Mouse (Mus musculus): ENCODE data around the gene Atg9a. TPM values are rescaled to one million over a fixed set of nuclear protein-coding genes. Genes with fewer than 3 reads are reported as not detected.
"Not testable (repeated sequence)": the region's sequence is repeated elsewhere in the genome, so short reads cannot be mapped to it uniquely, and the experiment has no call there.

Atg9a gene
- 23.7 and 28.3 TPM in 2 replicates for polyA plus RNA-seq (2015; fragmentation: Nextera tagmentation; extraction: Ambion mirVana)

DNA sequence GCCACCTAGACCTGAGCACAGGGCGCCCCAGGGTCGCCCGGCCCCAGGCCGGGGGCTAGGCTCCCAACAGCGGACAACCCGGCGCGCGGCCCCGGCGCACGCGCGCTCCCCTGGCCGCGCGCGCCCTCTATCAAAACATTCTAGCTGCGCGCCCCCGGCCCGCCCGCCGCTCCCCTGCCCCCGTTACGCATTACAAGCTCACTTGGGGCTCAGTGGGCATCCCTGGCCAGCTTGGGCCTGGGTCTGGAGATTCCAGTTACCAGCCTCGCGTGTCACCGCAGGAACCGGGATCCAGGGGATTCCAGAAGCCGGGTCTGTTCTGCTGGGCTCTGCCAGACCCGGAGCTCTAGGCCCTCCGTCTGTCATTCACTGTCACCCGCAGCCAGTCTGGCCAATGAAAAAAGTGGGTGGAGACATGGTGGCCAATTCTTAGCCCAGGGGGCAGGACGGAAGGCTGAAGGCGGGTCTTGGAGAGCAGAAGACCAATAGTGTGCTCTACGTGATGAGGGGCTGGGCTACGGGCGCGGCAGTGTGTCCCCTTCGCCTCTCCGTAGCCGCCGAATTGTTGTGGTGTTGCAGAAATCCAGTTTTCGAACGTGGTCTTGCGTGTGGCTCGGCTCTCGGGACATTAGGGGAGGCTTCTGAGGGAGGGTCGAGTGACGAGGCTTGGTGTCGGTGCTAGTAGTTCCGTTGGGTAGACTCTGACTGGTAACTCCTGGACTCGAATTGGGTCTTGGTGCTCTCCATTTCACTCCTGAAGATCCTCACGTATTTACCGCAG lies at the start of gene Atg9a, which contains the start of gene Ankzf1:
Gene Atg9a (minus strand): TSS at position 575 of the 781 bp plus-strand sequence.
Gene Ankzf1 (plus strand): TSS at position 530 of the 781 bp plus-strand sequence.
- Histone ChIP-seq H3K9ac (replicated peaks; ENCODE audit: low read depth) (peak within 1 kb of the TSS; percentile 96), H3K4me3 (ENCODE audit: low read depth, low read length) (peak within 1 kb of the TSS; percentile 88), H3K27ac (ENCODE audit: low read length) (peak within 1 kb of the TSS; percentile 94), H3K36me3 (ENCODE audit: insufficient read depth, low read length) (peaks cover 13% of the 10 kb centered on the region; the same call in 1 of the 2 replicates), H3K4me1 (ENCODE audit: insufficient read depth, low read depth, low read length) (peaks cover 10% of the 10 kb centered on the region; the same call in 1 of the 2 replicates), H3K9me3 (ENCODE audit: low read length) (no peaks in the 10 kb centered on the region), H3K4me2 (replicated peaks; ENCODE audit: low read depth, low read length) (peak within 1 kb of the TSS; percentile 67), H3K27me3 (replicated peaks; ENCODE audit: insufficient read depth, low read length) (no peaks in the 10 kb centered on the region)
- peak; percentile 99 for ATAC-seq
- TF ChIP-seq EP300 (IDR thresholded peaks at IDR 0.05) (peak; percentile 53; the same call in 1 of the 2 replicates), CTCF (IDR thresholded peaks at IDR 0.05) (peak; percentile 17; the same call in 1 of the 2 replicates)
- WGBS = 1% methylated on average over 55 of the region's 56 CpGs
- DNase-seq (ENCODE audit: low spot score) = peak; percentile 100

DNA sequence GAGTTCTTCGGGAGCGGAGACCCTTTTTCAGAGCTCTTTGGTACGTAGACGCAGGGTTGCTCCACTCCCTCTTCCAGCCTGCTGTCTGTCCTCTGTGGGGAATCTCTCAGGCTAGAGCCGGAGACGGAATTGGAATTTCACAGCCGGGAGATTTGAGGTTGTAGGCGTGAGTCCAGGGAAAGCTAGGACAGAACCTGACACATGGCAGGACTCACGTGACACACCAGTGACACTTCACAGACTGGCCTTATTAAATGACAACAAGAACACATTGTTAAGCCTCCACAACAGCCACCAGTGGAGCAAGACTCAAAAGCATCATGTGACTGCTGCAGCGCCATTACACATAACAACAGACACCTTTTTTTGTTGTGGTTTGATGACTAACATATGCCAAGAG lies 47.6 kb upstream of the Atg9a start:
- WGBS = 83% methylated on average over 10 of the region's 10 CpGs
- no peak overlapping the region for H3K27ac ChIP-seq (ENCODE audit: low read length)

DNA sequence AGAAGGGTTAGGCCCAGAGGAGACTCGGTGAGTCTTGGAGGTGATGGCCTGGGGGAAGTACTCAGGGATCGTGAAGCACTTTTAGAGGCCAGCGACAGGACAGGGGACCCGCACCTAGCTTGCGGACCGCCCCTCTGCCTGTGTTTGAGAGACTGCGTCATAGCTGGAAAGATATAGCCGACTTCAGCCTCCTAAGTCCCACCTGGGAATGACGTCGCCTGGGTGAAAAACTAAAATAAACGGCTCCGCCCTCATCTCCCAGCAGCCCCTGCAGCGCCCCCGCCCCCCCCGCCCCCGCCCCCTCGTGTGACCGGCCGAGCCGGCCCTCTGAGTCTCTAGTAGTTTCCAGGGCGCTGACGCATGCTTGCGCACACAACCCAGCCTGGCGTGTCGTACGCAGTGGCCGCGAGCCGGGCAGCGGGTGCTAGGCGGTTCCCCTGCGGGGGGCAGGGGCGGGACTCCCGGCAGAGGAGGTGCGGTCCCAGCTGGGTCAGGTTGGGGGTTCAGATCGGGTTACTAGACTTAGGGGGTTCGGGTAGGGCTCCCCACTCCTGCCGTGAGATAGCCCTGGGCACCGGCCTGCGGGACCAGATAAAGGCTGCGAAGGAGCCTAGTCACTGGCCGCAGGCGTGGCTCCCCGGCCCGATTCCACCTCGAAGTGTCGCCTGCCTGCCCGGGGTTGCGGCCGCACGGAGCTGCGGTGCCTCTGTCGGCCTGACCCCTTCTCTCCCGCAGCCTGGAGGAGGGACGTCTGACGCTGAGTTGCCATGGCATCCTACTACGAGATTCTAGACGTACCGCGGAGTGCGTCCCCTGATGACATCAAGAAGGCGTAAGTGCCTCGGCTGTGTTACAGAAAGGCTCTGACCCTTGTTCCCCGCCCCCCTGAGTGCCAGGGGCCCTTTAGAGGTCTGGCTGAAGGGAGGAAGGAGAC lies 44.4 kb upstream of the Atg9a start, which contains the start of gene Dnajb2:
Gene Dnajb2 (plus strand): TSS at position 290 of the 934 bp plus-strand sequence.
- peak; percentile 96 for ATAC-seq
- under 1% methylated on average over 47 of the region's 64 CpGs for WGBS

More for the DNA sequence above, 47.6 kb upstream of the Atg9a start:
- TF ChIP-seq EP300 (IDR thresholded peaks at IDR 0.05) = no peak
- TF ChIP-seq CTCF (IDR thresholded peaks at IDR 0.05) = no peak
- no peak overlapping the region for H3K4me2 ChIP-seq (replicated peaks; ENCODE audit: low read depth, low read length)
- no peak overlapping the region for H3K9ac ChIP-seq (replicated peaks; ENCODE audit: low read depth)
- no peaks in the 10 kb centered on the region for H3K36me3 ChIP-seq (ENCODE audit: insufficient read depth, low read length)
- peaks cover 6% of the 10 kb centered on the region; the same call in 1 of the 2 replicates for H3K4me1 ChIP-seq (ENCODE audit: insufficient read depth, low read depth, low read length)
- no peaks in the 10 kb centered on the region for H3K9me3 ChIP-seq (ENCODE audit: low read length)
- H3K27me3 ChIP-seq (replicated peaks; ENCODE audit: insufficient read depth, low read length) = no peaks in the 10 kb centered on the region
- H3K4me3 ChIP-seq (ENCODE audit: low read depth, low read length) = no peak overlapping the region
- ATAC-seq (no peak), DNase-seq (ENCODE audit: low spot score) (peak; percentile 48)

DNA sequence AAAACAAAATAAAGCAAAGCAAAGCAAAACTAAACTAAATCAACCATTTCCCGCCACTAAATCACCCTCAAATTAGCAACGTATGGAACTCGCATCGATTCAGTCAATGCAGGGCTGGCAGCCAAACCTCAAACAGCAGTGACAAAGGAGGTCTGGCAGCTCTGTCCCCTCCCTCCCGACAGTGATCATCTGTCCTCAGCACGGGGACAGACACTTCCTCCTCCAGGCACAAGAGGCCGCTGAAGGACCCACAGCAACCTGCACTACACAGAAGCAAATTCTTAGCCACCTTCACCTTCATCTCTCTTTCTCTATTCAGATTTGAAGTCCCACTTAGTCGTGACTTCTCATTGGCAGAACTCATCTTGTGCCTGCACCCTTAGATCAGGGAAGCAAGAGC lies 42.6 kb upstream of the Atg9a start:
- no peak overlapping the region for H3K4me2 ChIP-seq (replicated peaks; ENCODE audit: low read depth, low read length)
- no peak overlapping the region for H3K9ac ChIP-seq (replicated peaks; ENCODE audit: low read depth)
- no peaks in the 10 kb centered on the region for H3K9me3 ChIP-seq (ENCODE audit: low read length)
- peak; percentile 24; the same call in 1 of the 2 replicates for ATAC-seq
- 0% methylated on average over 8 of the region's 8 CpGs for WGBS
- H3K27me3 ChIP-seq (replicated peaks; ENCODE audit: insufficient read depth, low read length) = no peaks in the 10 kb centered on the region
- peaks cover 6% of the 10 kb centered on the region; the same call in 1 of the 2 replicates for H3K4me1 ChIP-seq (ENCODE audit: insufficient read depth, low read depth, low read length)
- DNase-seq (ENCODE audit: low spot score) = peak; percentile 84
- no peak overlapping the region for H3K27ac ChIP-seq (ENCODE audit: low read length)
- no peak overlapping the region for H3K4me3 ChIP-seq (ENCODE audit: low read depth, low read length)
- H3K36me3 ChIP-seq (ENCODE audit: insufficient read depth, low read length) = no peaks in the 10 kb centered on the region
- TF ChIP-seq EP300 (IDR thresholded peaks at IDR 0.05) = no peak
- TF ChIP-seq CTCF (IDR thresholded peaks at IDR 0.05) = peak; percentile 83

More for the DNA sequence above, 44.4 kb upstream of the Atg9a start, which contains the start of gene Dnajb2:
- H3K9ac ChIP-seq (replicated peaks; ENCODE audit: low read depth) = peak within 1 kb of the TSS; percentile 66
- H3K36me3 ChIP-seq (ENCODE audit: insufficient read depth, low read length) = no peaks in the 10 kb centered on the region
- H3K27me3 ChIP-seq (replicated peaks; ENCODE audit: insufficient read depth, low read length) = no peaks in the 10 kb centered on the region
- H3K9me3 ChIP-seq (ENCODE audit: low read length) = no peaks in the 10 kb centered on the region
- H3K27ac ChIP-seq (ENCODE audit: low read length) = peak within 1 kb of the TSS; percentile 94
- peak; percentile 95 for DNase-seq (ENCODE audit: low spot score)
- TF ChIP-seq CTCF (IDR thresholded peaks at IDR 0.05) = no peak
- 0 out of 2 replicates have a peak, but pooled peaks have one; percentile 15 for TF ChIP-seq EP300 (IDR thresholded peaks at IDR 0.05)
- peak within 1 kb of the TSS; percentile 62 for H3K4me3 ChIP-seq (ENCODE audit: low read depth, low read length)
- peak within 1 kb of the TSS; percentile 96 for H3K4me2 ChIP-seq (replicated peaks; ENCODE audit: low read depth, low read length)
- H3K4me1 ChIP-seq (ENCODE audit: insufficient read depth, low read depth, low read length) = peaks cover 6% of the 10 kb centered on the region; the same call in 1 of the 2 replicates

DNA sequence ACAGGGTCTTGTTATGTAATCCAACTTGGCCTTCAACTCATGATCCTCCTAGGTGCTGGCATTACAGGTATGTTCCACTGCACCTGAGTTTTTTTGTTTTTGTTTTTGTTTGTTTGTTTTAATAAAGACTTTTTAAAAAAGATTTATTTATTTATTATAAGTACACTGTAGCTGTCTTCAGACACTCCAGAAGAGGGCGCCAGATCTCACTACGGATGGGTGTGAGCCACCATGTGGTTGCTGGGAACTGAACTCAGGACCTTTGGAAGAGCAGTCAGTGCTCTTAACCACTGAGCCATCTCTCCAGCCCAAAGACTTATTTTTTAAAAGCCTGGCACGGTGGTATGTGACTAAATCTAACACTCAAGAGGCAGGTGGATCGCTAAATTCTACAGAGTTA lies 40.5 kb upstream of the Atg9a start:
- 62% methylated on average over 4 of the region's 4 CpGs for whole genome bisulfite sequencing
- H3K36me3 ChIP-seq (ENCODE audit: insufficient read depth, low read length); H3K4me3 ChIP-seq (ENCODE audit: low read depth, low read length); H3K27ac ChIP-seq (ENCODE audit: low read length); H3K4me2 ChIP-seq (replicated peaks; ENCODE audit: low read depth, low read length); H3K27me3 ChIP-seq (replicated peaks; ENCODE audit: insufficient read depth, low read length); ATAC-seq; H3K4me1 ChIP-seq (ENCODE audit: insufficient read depth, low read depth, low read length); H3K9ac ChIP-seq (replicated peaks; ENCODE audit: low read depth); H3K9me3 ChIP-seq (ENCODE audit: low read length); DNase-seq (ENCODE audit: low spot score): not testable (repeated sequence)
